In the genomic region with DNA sequence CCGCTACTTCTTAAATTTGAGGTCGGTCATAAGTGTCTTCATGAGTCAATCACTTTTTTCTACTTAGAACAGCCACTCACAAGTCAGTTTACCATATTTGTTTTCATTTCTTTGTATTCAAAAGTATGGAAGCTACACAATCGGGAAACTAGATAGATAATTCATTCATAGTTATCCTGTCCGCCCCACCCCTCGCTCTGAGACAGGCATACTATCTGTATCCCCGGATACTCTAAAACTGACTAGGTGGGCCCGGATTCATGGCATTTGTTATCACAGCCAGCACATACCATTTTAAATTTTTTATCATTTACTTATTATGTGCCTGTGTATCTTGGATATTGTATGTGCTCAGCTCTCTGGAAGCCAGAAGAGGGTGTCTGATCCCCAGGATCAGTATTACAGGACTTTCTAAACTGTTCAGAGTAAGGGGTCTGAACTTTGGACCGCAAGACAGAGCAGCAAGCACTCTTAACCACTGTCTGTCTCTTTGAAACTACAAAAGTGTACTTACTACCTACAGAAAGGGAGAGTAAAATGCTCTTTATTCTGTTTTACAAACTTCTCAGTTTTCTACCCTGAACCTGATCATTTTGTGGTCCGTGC, we compare ENCODE assay signal across 8 mouse cellular contexts. TPM values are rescaled to one million over a fixed set of nuclear protein-coding genes. Genes with fewer than 3 reads are reported as not detected.
DNase-seq lines count a peak whose midpoint lies in the region; ATAC-seq and TF ChIP-seq lines count a peak whose summit lies in the region.

No protein-coding gene starts in this region.

- peak overlapping the region; percentile 100 for H3K27ac ChIP-seq in layer of hippocampus, adult 2 months
- H3K27ac ChIP-seq in embryonic facial prominence, embryonic 10.5 days (replicated peaks), result peak overlapping the region; percentile 96
- H3K27ac ChIP-seq in intestine, postnatal 0 days (ENCODE audit: low read depth, low read length), result peak overlapping the region; percentile 99
- H3K27ac ChIP-seq in neural tube, embryonic 12.5 days, result no peak overlapping the region

- DNase-seq in layer of hippocampus, adult 2 months (ENCODE audit: low spot score in 2 of 2), result no peak
- no peak for DNase-seq in layer of hippocampus, adult 8-10 months (ENCODE audit: low spot score in 2 of 2)
- DNase-seq in embryonic facial prominence, embryonic 10.5 days (ENCODE audit: low spot score), result no peak
- DNase-seq in adrenal gland, postnatal 4 days (ENCODE audit: low spot score in 2 of 2), result no peak
- no peak for DNase-seq in lung, postnatal 10 days

- no peaks in the 10 kb centered on the region for H3K9me3 ChIP-seq in embryonic facial prominence, embryonic 10.5 days
- H3K9me3 ChIP-seq in intestine, postnatal 0 days (ENCODE audit: control insufficient read depth), result no peaks in the 10 kb centered on the region
- no peaks in the 10 kb centered on the region for H3K9me3 ChIP-seq in neural tube, embryonic 12.5 days

- peak overlapping the region; percentile 92 for H3K4me2 ChIP-seq in intestine, postnatal 0 days (replicated peaks; ENCODE audit: low read depth)
- H3K4me2 ChIP-seq in neural tube, embryonic 12.5 days (replicated peaks), result peak overlapping the region; percentile 82

- TF ChIP-seq CTCF in layer of hippocampus, adult 2 months (conservative IDR thresholded peaks at IDR 0.05), result peak; percentile 35; the same call in 1 of the 2 replicates
- TF ChIP-seq CTCF in intestine, postnatal 0 days (IDR thresholded peaks at IDR 0.05; ENCODE audit: low read depth), result peak; percentile 32; the same call in 1 of the 2 replicates

- H3K4me3 ChIP-seq in layer of hippocampus, adult 2 months, result peak overlapping the region; percentile 87
- peak overlapping the region; percentile 90 for H3K4me3 ChIP-seq in embryonic facial prominence, embryonic 10.5 days
- H3K4me3 ChIP-seq in intestine, postnatal 0 days (ENCODE audit: low read depth, low read length), result peak overlapping the region; percentile 88
- peak overlapping the region; percentile 73 for H3K4me3 ChIP-seq in neural tube, embryonic 12.5 days

- peak overlapping the region; percentile 94 for H3K9ac ChIP-seq in intestine, postnatal 0 days (ENCODE audit: low read depth, low read length)
- H3K9ac ChIP-seq in neural tube, embryonic 12.5 days, result peak overlapping the region; percentile 86

- H3K4me1 ChIP-seq in embryonic facial prominence, embryonic 10.5 days, result peaks cover 44% of the 10 kb centered on the region
- H3K4me1 ChIP-seq in intestine, postnatal 0 days (replicated peaks; ENCODE audit: control insufficient read depth, insufficient read depth, low read length), result peaks cover 6% of the 10 kb centered on the region; the same call in 1 of the 2 replicates
- peaks cover 28% of the 10 kb centered on the region for H3K4me1 ChIP-seq in neural tube, embryonic 12.5 days

- 72% methylated on average over 9 of the region's 9 CpGs for WGBS in embryonic facial prominence, embryonic 10.5 days
- 25% methylated on average over 9 of the region's 9 CpGs for WGBS in intestine, postnatal 0 days
- WGBS in neural tube, embryonic 12.5 days, result 64% methylated on average over 9 of the region's 9 CpGs

- peaks cover 27% of the 10 kb centered on the region for H3K36me3 ChIP-seq in embryonic facial prominence, embryonic 10.5 days (replicated peaks)
- H3K36me3 ChIP-seq in intestine, postnatal 0 days (ENCODE audit: control insufficient read depth, insufficient read depth), result no peaks in the 10 kb centered on the region
- no peaks in the 10 kb centered on the region; the same call in 1 of the 2 replicates for H3K36me3 ChIP-seq in neural tube, embryonic 12.5 days

- no peak for ATAC-seq in intestine, postnatal 0 days
- ATAC-seq in neural tube, embryonic 12.5 days (ENCODE audit: low FRiP score, low read depth), result no peak
- no peak for ATAC-seq in granulocyte monocyte progenitor cell, adult 5-6 weeks (replicated peaks; ENCODE audit: poor library complexity, severe bottlenecking)

- no peaks in the 10 kb centered on the region for H3K27me3 ChIP-seq in embryonic facial prominence, embryonic 10.5 days (replicated peaks; ENCODE audit: low read depth, poor library complexity, severe bottlenecking)
- no peaks in the 10 kb centered on the region for H3K27me3 ChIP-seq in intestine, postnatal 0 days (replicated peaks; ENCODE audit: control insufficient read depth, insufficient read depth, low read length)
- H3K27me3 ChIP-seq in neural tube, embryonic 12.5 days (replicated peaks), result no peaks in the 10 kb centered on the region; the same call in 1 of the 2 replicates

RNA-seq across cellular contexts. Expression of a gene that starts 2.2 kb away (rescaled TPM):
- 10 to 100 TPM; 45.3 to 45.7 TPM for total RNA-seq in layer of hippocampus, adult 2 months (2021)
- total RNA-seq in layer of hippocampus, adult 8-10 months (2022), result 10 to 100 TPM; 45.9 to 51.5 (median 47.7) TPM
- polyA plus RNA-seq in embryonic facial prominence, embryonic 10.5 days (2016; fragmentation: Nextera tagmentation; extraction: Ambion mirVana), result 57.2 and 58.2 TPM in 2 replicates
- polyA plus RNA-seq in intestine, postnatal 0 days (2015; fragmentation: Nextera tagmentation; extraction: Ambion mirVana), result 19.6 and 20.6 TPM in 2 replicates
- 43.1 and 46.0 TPM in 2 replicates for polyA plus RNA-seq in neural tube, embryonic 12.5 days (2016; fragmentation: Nextera tagmentation; extraction: Ambion mirVana)
- total RNA-seq in granulocyte monocyte progenitor cell, adult 5-6 weeks (2014; fragmentation: Nextera tagmentation), result 40.1 and 47.2 TPM in 2 replicates
- total RNA-seq in granulocyte monocyte progenitor cell, adult 5-6 weeks (2017), result 57.0 and 58.4 TPM in 2 replicates
- 10 to 100 TPM; 46.7 to 47.9 TPM for total RNA-seq in adrenal gland, postnatal 4 days (2021)

RNA-seq across cellular contexts. Expression of a gene that starts 51.2 kb away (rescaled TPM):
- total RNA-seq in layer of hippocampus, adult 2 months (2021), result 100 to 1,000 TPM; 129 to 130 TPM
- total RNA-seq in layer of hippocampus, adult 8-10 months (2022), result 100 to 1,000 TPM; 110 to 141 (median 134) TPM
- polyA plus RNA-seq in embryonic facial prominence, embryonic 10.5 days (2016; fragmentation: Nextera tagmentation; extraction: Ambion mirVana), result 52.9 and 53.9 TPM in 2 replicates
- 18.7 and 18.9 TPM in 2 replicates for polyA plus RNA-seq in intestine, postnatal 0 days (2015; fragmentation: Nextera tagmentation; extraction: Ambion mirVana)
- polyA plus RNA-seq in neural tube, embryonic 12.5 days (2016; fragmentation: Nextera tagmentation; extraction: Ambion mirVana), result 80.0 and 86.7 TPM in 2 replicates
- 24.7 and 25.8 TPM in 2 replicates for total RNA-seq in granulocyte monocyte progenitor cell, adult 5-6 weeks (2014; fragmentation: Nextera tagmentation)
- total RNA-seq in granulocyte monocyte progenitor cell, adult 5-6 weeks (2017), result 48.4 and 49.6 TPM in 2 replicates
- 10 to 100 TPM; 91.9 to 92.1 TPM for total RNA-seq in adrenal gland, postnatal 4 days (2021)

RNA-seq across cellular contexts. Expression of a gene that starts 57.2 kb away (rescaled TPM):
- total RNA-seq in layer of hippocampus, adult 2 months (2021), result 10 to 100 TPM; 74.5 to 78.2 TPM
- total RNA-seq in layer of hippocampus, adult 8-10 months (2022), result 10 to 100 TPM; 75.1 to 84.2 (median 76.2) TPM
- 18.7 and 19.1 TPM in 2 replicates for polyA plus RNA-seq in embryonic facial prominence, embryonic 10.5 days (2016; fragmentation: Nextera tagmentation; extraction: Ambion mirVana)
- polyA plus RNA-seq in intestine, postnatal 0 days (2015; fragmentation: Nextera tagmentation; extraction: Ambion mirVana), result 5.8 and 6.6 TPM in 2 replicates
- polyA plus RNA-seq in neural tube, embryonic 12.5 days (2016; fragmentation: Nextera tagmentation; extraction: Ambion mirVana), result 21.7 and 22.0 TPM in 2 replicates
- 23.8 and 33.7 TPM in 2 replicates for total RNA-seq in granulocyte monocyte progenitor cell, adult 5-6 weeks (2014; fragmentation: Nextera tagmentation)
- 16.6 and 21.3 TPM in 2 replicates for total RNA-seq in granulocyte monocyte progenitor cell, adult 5-6 weeks (2017)
- 10 to 100 TPM; 20.6 to 22.9 TPM for total RNA-seq in adrenal gland, postnatal 4 days (2021)
